Mouse (Mus musculus): ENCODE results near the gene Zfp637.
"Not testable (repeated sequence)": the region's sequence is repeated elsewhere in the genome, so short reads cannot be mapped to it uniquely, and the experiment has no call there.

Gene Zfp637

GRCm38 (mm10) chr6:117863751-117864150 is 22.8 kb downstream of the Zfp637 start:
- no peak for DNase-seq (ENCODE audit: low spot score)

GRCm38 (mm10) chr6:117868187-117868586 is 27.2 kb downstream of the Zfp637 start:
- DNase-seq (ENCODE audit: low spot score) = no peak

DNA sequence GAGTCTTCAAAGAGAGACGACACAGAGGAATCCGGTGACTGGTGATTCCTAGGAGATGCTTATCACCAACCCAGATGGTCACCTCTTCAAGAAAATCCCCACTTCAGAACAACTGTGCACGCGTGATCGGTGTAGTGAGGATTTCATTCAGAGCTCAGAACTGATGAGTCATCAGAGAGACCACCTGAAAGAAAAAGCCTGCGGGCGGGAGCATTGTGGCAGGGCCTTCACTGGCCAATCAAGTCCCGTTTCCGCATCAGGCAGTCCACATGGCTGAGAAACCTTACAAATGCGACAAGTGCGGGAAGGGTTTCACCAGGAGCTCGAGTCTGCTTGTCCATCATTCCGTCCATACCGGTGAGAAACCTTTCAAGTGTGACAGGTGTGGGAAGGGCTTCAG is 30.1 kb downstream of the Zfp637 start:
- DNase-seq (ENCODE audit: low spot score) = no peak

- not testable (repeated sequence) for DNase-seq (ENCODE audit: low spot score)
Measured at GRCm38 (mm10) chr6:117873450-117873849, 32.5 kb downstream of the Zfp637 start.

- no peak for DNase-seq (ENCODE audit: low spot score)
Measured at GRCm38 (mm10) chr6:117874621-117875281, 33.8 kb downstream of the Zfp637 start.

- DNase-seq (ENCODE audit: low spot score) = peak; percentile 91
Measured at GRCm38 (mm10) chr6:117878700-117879407, 37.9 kb downstream of the Zfp637 start.

- DNase-seq (ENCODE audit: low spot score) = peak; percentile 98
Measured at GRCm38 (mm10) chr6:117879408-117880115, 38.6 kb downstream of the Zfp637 start.

DNA sequence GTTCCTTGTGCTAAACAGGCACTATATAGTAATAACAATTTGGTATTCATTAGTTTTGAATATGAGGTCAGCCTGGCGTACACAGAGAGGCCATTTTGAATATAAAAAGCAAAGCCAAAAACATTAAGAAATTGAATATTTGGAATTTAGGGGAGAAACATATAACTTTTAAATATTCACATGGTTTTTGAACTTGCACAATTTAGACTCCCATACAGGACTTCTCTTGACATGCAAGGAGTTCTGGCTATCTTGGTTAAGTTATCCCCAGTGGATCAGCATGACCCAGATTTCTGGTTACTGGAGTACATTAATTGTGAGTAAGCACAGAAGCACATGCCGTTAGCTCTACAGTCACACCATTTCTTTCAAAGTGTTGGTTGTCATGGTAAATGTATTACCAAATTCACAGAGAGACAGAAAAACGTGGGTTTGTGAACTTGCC is 39.4 kb downstream of the Zfp637 start:
- peak; percentile 50 for DNase-seq (ENCODE audit: low spot score)

GRCm38 (mm10) chr6:117881229-117881628 is 40.2 kb downstream of the Zfp637 start:
- no peak for DNase-seq (ENCODE audit: low spot score)

DNA sequence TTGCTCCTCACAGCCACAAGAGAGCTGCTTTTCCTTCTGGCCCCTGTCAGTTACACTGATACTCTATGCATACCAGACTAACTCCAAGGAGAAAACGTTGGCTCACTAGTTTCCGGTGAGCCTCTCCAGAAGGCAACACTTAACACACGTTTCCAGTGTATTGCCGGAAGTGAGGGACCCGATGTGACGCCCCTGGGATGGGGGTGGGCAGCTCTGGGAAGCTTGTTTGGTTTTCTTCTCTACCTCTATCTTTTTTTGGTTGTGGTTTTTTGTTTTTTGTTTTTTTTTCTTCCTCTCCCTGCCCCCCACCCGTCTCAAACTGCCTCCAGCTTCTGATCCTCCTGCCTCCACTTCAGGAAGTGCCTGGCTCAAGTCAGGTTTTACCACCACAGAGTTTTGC is 41.0 kb downstream of the Zfp637 start:
- no peak for DNase-seq (ENCODE audit: low spot score)

- DNase-seq (ENCODE audit: low spot score) = no peak
Measured at GRCm38 (mm10) chr6:117885943-117886342, 45.0 kb downstream of the Zfp637 start.

- DNase-seq (ENCODE audit: low spot score) = no peak
Measured at GRCm38 (mm10) chr6:117888032-117888431, 47.1 kb downstream of the Zfp637 start.

DNA sequence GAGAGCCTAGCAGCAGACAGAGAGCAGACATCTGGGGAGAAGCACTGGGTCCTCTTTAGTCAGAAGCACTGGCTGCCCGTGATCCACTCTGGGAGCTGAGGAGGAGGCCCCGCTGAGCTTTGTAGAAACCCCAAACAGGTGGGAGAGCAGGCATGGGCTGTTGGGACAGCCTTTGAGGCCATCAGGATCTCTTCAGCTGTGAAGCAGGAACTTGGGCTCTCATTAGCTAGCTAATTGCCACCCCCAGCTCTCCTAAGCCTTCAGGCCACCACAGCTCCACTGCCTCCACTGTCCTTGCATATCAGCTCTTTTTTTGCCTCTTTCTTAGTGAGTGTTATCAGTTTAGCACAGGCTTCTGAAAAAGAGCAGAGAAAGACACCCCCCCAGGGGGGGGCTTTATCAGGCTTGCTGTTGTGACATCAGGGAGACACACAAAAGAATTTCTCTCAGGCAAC is 47.7 kb downstream of the Zfp637 start:
- DNase-seq (ENCODE audit: low spot score) = no peak

GRCm38 (mm10) chr6:117890257-117890656 is 49.3 kb downstream of the Zfp637 start:
- no peak for DNase-seq (ENCODE audit: low spot score)

DNA sequence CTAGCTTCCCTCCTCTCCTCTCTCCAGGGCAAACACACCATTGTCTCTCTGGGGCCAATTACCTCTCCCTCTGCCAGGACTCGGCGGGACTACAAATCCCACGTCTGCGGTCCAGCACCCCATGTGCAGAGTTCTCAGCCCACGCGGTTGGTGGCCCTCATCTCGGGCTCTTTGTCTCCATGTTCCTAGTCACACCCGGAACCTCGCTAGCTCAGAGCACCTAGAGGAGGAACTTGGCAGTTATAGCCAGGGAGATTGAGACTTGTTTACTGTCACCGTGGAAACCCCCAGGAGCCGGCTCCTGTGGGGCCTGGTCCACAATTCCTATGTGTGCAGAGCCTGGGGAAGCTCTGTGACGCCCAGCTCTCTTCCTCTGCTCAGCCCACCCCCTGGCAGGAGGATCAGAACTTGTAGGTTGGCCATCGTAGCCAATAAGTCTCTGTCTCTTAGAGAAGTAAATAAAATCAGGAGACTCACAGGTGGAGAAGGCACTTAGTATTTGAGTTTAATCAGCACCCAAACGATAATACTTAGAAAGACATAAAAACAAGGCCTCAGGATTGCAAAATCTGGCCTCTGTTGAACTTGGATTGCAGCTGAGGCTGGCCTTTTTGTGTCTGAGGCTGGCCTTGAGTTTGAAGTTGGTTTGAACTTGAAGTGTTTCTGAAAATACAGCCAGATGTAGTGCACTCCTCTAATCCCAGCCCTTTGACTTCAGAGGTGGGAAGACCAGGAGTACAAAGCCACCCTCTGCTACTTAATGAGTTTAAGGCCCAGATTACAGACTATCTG is 50.6 kb downstream of the Zfp637 start:
- DNase-seq (ENCODE audit: low spot score) = no peak

- no peak for DNase-seq (ENCODE audit: low spot score)
Measured at GRCm38 (mm10) chr6:117892386-117892785, 51.4 kb downstream of the Zfp637 start.

DNA sequence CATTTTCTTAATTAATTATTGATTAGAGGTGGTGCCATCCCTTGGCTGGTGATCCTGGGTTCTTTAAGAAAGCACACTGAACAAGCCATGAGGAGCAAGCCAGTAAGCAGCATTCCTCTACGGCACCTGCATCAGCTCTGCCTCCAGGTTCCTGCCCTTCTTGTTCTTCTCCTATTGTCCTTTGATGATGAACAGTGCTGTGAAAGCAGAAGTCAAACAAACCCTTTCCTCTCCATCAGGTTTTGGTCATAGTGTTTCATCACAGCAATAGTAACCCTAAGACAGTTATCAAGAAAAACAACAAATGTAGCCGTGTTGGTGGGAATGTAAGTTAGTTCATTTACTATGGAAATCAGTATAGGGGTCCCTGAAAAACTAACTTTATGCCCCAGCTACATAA is 52.5 kb downstream of the Zfp637 start:
- DNase-seq (ENCODE audit: low spot score) = no peak
